Mouse (Mus musculus) cortical plate, adult 2 months (tissue): ENCODE data around the gene Zfp94.

ENCODE experiments used
- CTCF ChIP-seq: fragments of 200-500 bp; IDR thresholded peaks from 2 replicates; pipeline ENCODE4 v1.5.1; 2011; ENCODE audit warnings: mild to moderate bottlenecking, control low read depth, low read length; ENCODE audit not compliant: insufficient read depth; ENCODE audit errors: extremely low read depth
- POLR2A ChIP-seq: fragments of 200-500 bp; IDR thresholded peaks from 2 replicates; pipeline ENCODE4 v1.6.1; 2011; ENCODE audit warnings: mild to moderate bottlenecking, low read length, control low read depth; ENCODE audit not compliant: insufficient read depth; ENCODE audit errors: extremely low read depth

GRCm38 (mm10) chr7:24280031-24280857 is 36.2 kb downstream of the Zfp94 start:
- TF ChIP-seq POLR2A (no peak), CTCF (no peak)
